Mouse (Mus musculus): ENCODE data around the gene Oaf. TPM values are rescaled to one million over a fixed set of nuclear protein-coding genes. Genes with fewer than 3 reads are reported as not detected.

Gene Oaf
- total and polyA plus RNA-seq, 3 experiments = not detected

GRCm38 (mm10) chr9:43246738-43247180 is 7.0 kb upstream of the Oaf start:
- H3K27ac ChIP-seq (ENCODE audit: insufficient read depth, low read depth) = no peak overlapping the region
- no peaks in the 10 kb centered on the region for H3K9me3 ChIP-seq (replicated peaks; ENCODE audit: low read length)
- H3K4me3 ChIP-seq (replicated peaks in 1 of 3; ENCODE audit: low read depth in 2 of 3, low read length in 2 of 3, poor library complexity in 1 of 3) = no peak overlapping the region
- dilution Hi-C loops (cut with MboI; ENCODE audit: extremely low pct_ligation_motif_present, extremely low pct_unique_long_range_greater_than_20kb, low sequenced_read_pairs) (no loop called here), in situ Hi-C loops (cut with MboI; ENCODE audit: low pct_ligation_motif_present, low pct_unique_long_range_greater_than_20kb, low sequenced_read_pairs) (no loop called here)
- no peaks in the 10 kb centered on the region for H3K79me2 ChIP-seq (replicated peaks; ENCODE audit: control insufficient read depth, extremely low read depth, insufficient read depth, poor library complexity, severe bottlenecking)
- DNase-seq (ENCODE audit: extremely low read depth) = no peak
- peaks cover 0 to 18% of the 10 kb centered on the region in 2 experiments; a peak in 2 of 4 replicates for H3K4me1 ChIP-seq (ENCODE audit: control insufficient read depth in 1 of 2, insufficient read depth in 2 of 2)
- no peaks in the 10 kb centered on the region for H3K36me3 ChIP-seq (replicated peaks in 1 of 2; ENCODE audit: control insufficient read depth in 1 of 2, insufficient read depth in 1 of 2, low read length in 1 of 2)
- H3K4me2 ChIP-seq (ENCODE audit: insufficient read depth, low read depth, poor library complexity, severe bottlenecking) = no peak overlapping the region
- no peaks in the 10 kb centered on the region for H3K27me3 ChIP-seq (replicated peaks)
- no peak overlapping the region for H3K9ac ChIP-seq (ENCODE audit: insufficient read depth, low read depth)
- TF ChIP-seq ELF1 (IDR thresholded peaks at IDR 0.05; ENCODE audit: low read depth, low read length) = no peak

GRCm38 (mm10) chr9:43245801-43246570 is 6.3 kb upstream of the Oaf start:
- in situ Hi-C loops (cut with MboI; ENCODE audit: low pct_ligation_motif_present, low pct_unique_long_range_greater_than_20kb, low sequenced_read_pairs) (no loop called here), dilution Hi-C loops (cut with MboI; ENCODE audit: extremely low pct_ligation_motif_present, extremely low pct_unique_long_range_greater_than_20kb, low sequenced_read_pairs) (no loop called here)
- DNase-seq (ENCODE audit: extremely low read depth) = no peak
- Histone ChIP-seq H3K4me2 (ENCODE audit: insufficient read depth, low read depth, poor library complexity, severe bottlenecking) (no peak overlapping the region), H3K36me3 (replicated peaks in 1 of 2; ENCODE audit: control insufficient read depth in 1 of 2, insufficient read depth in 1 of 2, low read length in 1 of 2) (no peaks in the 10 kb centered on the region), H3K27me3 (replicated peaks) (no peaks in the 10 kb centered on the region), H3K4me1 (ENCODE audit: control insufficient read depth in 1 of 2, insufficient read depth in 2 of 2) (peaks cover 0 to 26% of the 10 kb centered on the region in 2 experiments; a peak in 2 of 4 replicates), H3K9ac (ENCODE audit: insufficient read depth, low read depth) (no peak overlapping the region), H3K79me2 (replicated peaks; ENCODE audit: control insufficient read depth, extremely low read depth, insufficient read depth, poor library complexity, severe bottlenecking) (no peaks in the 10 kb centered on the region), H3K27ac (ENCODE audit: insufficient read depth, low read depth) (no peak overlapping the region), H3K9me3 (replicated peaks; ENCODE audit: low read length) (no peaks in the 10 kb centered on the region), H3K4me3 (replicated peaks in 1 of 3; ENCODE audit: low read depth in 2 of 3, low read length in 2 of 3, poor library complexity in 1 of 3) (no peak overlapping the region)
- TF ChIP-seq UBTF (IDR thresholded peaks at IDR 0.05; ENCODE audit: low read depth, low read length) (no peak), EP300 (IDR thresholded peaks at IDR 0.05; ENCODE audit: low read length) (0 out of 2 replicates have a peak, but pooled peaks have one; percentile 22), KAT2A (IDR thresholded peaks at IDR 0.05; ENCODE audit: insufficient replicate concordance, low read length) (no peak), ZC3H11A (IDR thresholded peaks at IDR 0.05; ENCODE audit: low read depth, low read length) (no peak), NRF1 (IDR thresholded peaks at IDR 0.05; ENCODE audit: low read depth, low read length) (no peak), JUN (IDR thresholded peaks at IDR 0.05; ENCODE audit: insufficient read depth, low read depth, low read length) (no peak), MYC (IDR thresholded peaks at IDR 0.05; ENCODE audit: low read depth, low read length) (no peak)

GRCm38 (mm10) chr9:43242432-43242831 is 2.7 kb upstream of the Oaf start:
- Histone ChIP-seq H3K4me2 (ENCODE audit: insufficient read depth, low read depth, poor library complexity, severe bottlenecking) (no peak overlapping the region), H3K4me1 (ENCODE audit: control insufficient read depth in 1 of 2, insufficient read depth in 2 of 2) (peaks cover 0 to 37% of the 10 kb centered on the region in 2 experiments; a peak in 2 of 4 replicates), H3K36me3 (replicated peaks in 1 of 2; ENCODE audit: control insufficient read depth in 1 of 2, insufficient read depth in 1 of 2, low read length in 1 of 2) (no peaks in the 10 kb centered on the region), H3K27ac (ENCODE audit: insufficient read depth, low read depth) (no peak overlapping the region), H3K79me2 (replicated peaks; ENCODE audit: control insufficient read depth, extremely low read depth, insufficient read depth, poor library complexity, severe bottlenecking) (no peaks in the 10 kb centered on the region), H3K9ac (ENCODE audit: insufficient read depth, low read depth) (no peak overlapping the region), H3K27me3 (replicated peaks) (no peaks in the 10 kb centered on the region), H3K4me3 (replicated peaks in 1 of 3; ENCODE audit: low read depth in 2 of 3, low read length in 2 of 3, poor library complexity in 1 of 3) (no peak overlapping the region), H3K9me3 (replicated peaks; ENCODE audit: low read length) (no peaks in the 10 kb centered on the region)
- TF ChIP-seq USF2 (conservative IDR thresholded peaks at IDR 0.05; ENCODE audit: low read depth, low read length) (no peak), RCOR1 (conservative IDR thresholded peaks at IDR 0.05; ENCODE audit: low read depth, low read length) (no peak), CTCF (conservative IDR thresholded peaks at IDR 0.05 in 1 of 2, IDR thresholded peaks at IDR 0.05 in 1 of 2; ENCODE audit: low read depth in 2 of 2, low read length in 2 of 2) (no peak), ELF1 (IDR thresholded peaks at IDR 0.05; ENCODE audit: low read depth, low read length) (no peak), ZKSCAN1 (IDR thresholded peaks at IDR 0.05; ENCODE audit: borderline replicate concordance, low read depth, low read length) (no peak), HCFC1 (IDR thresholded peaks at IDR 0.05; ENCODE audit: low read depth, low read length) (no peak), MAZ (IDR thresholded peaks at IDR 0.05; ENCODE audit: low read depth, low read length) (no peak), ETS1 (conservative IDR thresholded peaks at IDR 0.05; ENCODE audit: low read depth, low read length) (no peak), E2F4 (IDR thresholded peaks at IDR 0.05; ENCODE audit: insufficient replicate concordance, low read depth, low read length) (no peak), UBTF (IDR thresholded peaks at IDR 0.05; ENCODE audit: low read depth, low read length) (no peak)
- dilution Hi-C loops (cut with MboI; ENCODE audit: extremely low pct_ligation_motif_present, extremely low pct_unique_long_range_greater_than_20kb, low sequenced_read_pairs) = no loop called here
- in situ Hi-C loops (cut with MboI; ENCODE audit: low pct_ligation_motif_present, low pct_unique_long_range_greater_than_20kb, low sequenced_read_pairs) = no loop called here
- DNase-seq (ENCODE audit: extremely low read depth) = peak; percentile 15

Measured in CH12.LX (cell line).